Mouse (Mus musculus) B cell, adult 2 months (primary cell): ENCODE measurements at regions not wholly inside any gene's neighbourhood (a gene's known extent, or its start where the extent isn't known, plus 50 kb on each side); places are given as distances from the start of the nearest gene placed in this dataset.

Source experiments
- DNase-seq, 2 experiments: peaks; one replicate each; pipeline ENCODE4 v3.0.0; 2022

GRCm38 (mm10) chr3:104712711-104713110, 68.1 kb upstream of the Ppm1j start:
- DNase-seq, result no peak

- DNase-seq, result peak; percentile 72 to 75
These were observed 66.8 kb upstream of the Ppm1j start for GRCm38 (mm10) chr3:104713836-104714631.

- peak; percentile 68 to 73 for DNase-seq
These were observed 66.1 kb upstream of the Ppm1j start for GRCm38 (mm10) chr3:104714679-104715326.
